Mouse (Mus musculus): ENCODE results near the gene Cd82. TPM values are rescaled to one million over a fixed set of nuclear protein-coding genes. Genes with fewer than 3 reads are reported as not detected.
A peak's percentile ranks its signal among the peaks of the same experiment; 100 is the strongest.

Cd82 gene
- polyA plus RNA-seq, 1 experiment from 2014 or later, result 6.0 TPM

GRCm38 (mm10) chr2:93424307-93424984 lies 38.5 kb downstream of the Cd82 start:
- WGBS, result 94% methylated on average over 9 of the region's 9 CpGs
- H3K27me3 ChIP-seq (ENCODE audit: control insufficient read depth, insufficient read depth, low read length), result no peaks in the 10 kb centered on the region
- no peaks in the 10 kb centered on the region for H3K36me3 ChIP-seq (ENCODE audit: control insufficient read depth, insufficient read depth, low read length)
- DNase-seq (ENCODE audit: low spot score) (no peak), ATAC-seq (ENCODE audit: insufficient number of reproducible peaks, low FRiP score, low TSS enrichment, low read depth) (no peak)
- H3K9ac ChIP-seq (ENCODE audit: low read length), result no peak overlapping the region
- no peak overlapping the region for H3K4me3 ChIP-seq (ENCODE audit: low read depth, low read length)
- H3K27ac ChIP-seq (replicated peaks; ENCODE audit: low read depth, low read length), result no peak overlapping the region
- H3K4me2 ChIP-seq (ENCODE audit: low read depth, severe bottlenecking), result no peak overlapping the region
- no peaks in the 10 kb centered on the region for H3K9me3 ChIP-seq (ENCODE audit: control insufficient read depth, low read length)
- H3K4me1 ChIP-seq (ENCODE audit: control insufficient read depth, insufficient read depth, low read length), result peaks cover 2% of the 10 kb centered on the region; the same call in 1 of the 2 replicates

GRCm38 (mm10) chr2:93421320-93421719 lies 41.6 kb downstream of the Cd82 start:
- Histone ChIP-seq H3K4me1 (ENCODE audit: control insufficient read depth, insufficient read depth, low read length) (peaks cover 4% of the 10 kb centered on the region), H3K9me3 (ENCODE audit: control insufficient read depth, low read length) (no peaks in the 10 kb centered on the region), H3K27me3 (ENCODE audit: control insufficient read depth, insufficient read depth, low read length) (no peaks in the 10 kb centered on the region), H3K4me3 (ENCODE audit: low read depth, low read length) (no peak overlapping the region), H3K27ac (replicated peaks; ENCODE audit: low read depth, low read length) (no peak overlapping the region), H3K36me3 (ENCODE audit: control insufficient read depth, insufficient read depth, low read length) (no peaks in the 10 kb centered on the region), H3K9ac (ENCODE audit: low read length) (no peak overlapping the region), H3K4me2 (ENCODE audit: low read depth, severe bottlenecking) (no peak overlapping the region)
- ATAC-seq (ENCODE audit: insufficient number of reproducible peaks, low FRiP score, low TSS enrichment, low read depth) (no peak), DNase-seq (ENCODE audit: low spot score) (peak; percentile 89)
- 27% methylated on average over 7 of the region's 7 CpGs for WGBS

- Histone ChIP-seq H3K4me1 (ENCODE audit: control insufficient read depth, insufficient read depth, low read length) (peaks cover 2% of the 10 kb centered on the region), H3K9me3 (ENCODE audit: control insufficient read depth, low read length) (no peaks in the 10 kb centered on the region), H3K9ac (ENCODE audit: low read length) (peak overlapping the region; percentile 30; the same call in 1 of the 2 replicates), H3K4me3 (ENCODE audit: low read depth, low read length) (no peak overlapping the region), H3K36me3 (ENCODE audit: control insufficient read depth, insufficient read depth, low read length) (no peaks in the 10 kb centered on the region), H3K27ac (replicated peaks; ENCODE audit: low read depth, low read length) (no peak overlapping the region), H3K4me2 (ENCODE audit: low read depth, severe bottlenecking) (no peak overlapping the region), H3K27me3 (ENCODE audit: control insufficient read depth, insufficient read depth, low read length) (no peaks in the 10 kb centered on the region)
- ATAC-seq (ENCODE audit: insufficient number of reproducible peaks, low FRiP score, low TSS enrichment, low read depth) (no peak), DNase-seq (ENCODE audit: low spot score) (no peak)
- 78% methylated on average over 12 of the region's 12 CpGs for WGBS
These were observed 43.0 kb downstream of the Cd82 start for GRCm38 (mm10) chr2:93419971-93420370.

- no peaks in the 10 kb centered on the region for H3K36me3 ChIP-seq (ENCODE audit: control insufficient read depth, insufficient read depth, low read length)
- H3K27me3 ChIP-seq (ENCODE audit: control insufficient read depth, insufficient read depth, low read length), result no peaks in the 10 kb centered on the region
- ATAC-seq (ENCODE audit: insufficient number of reproducible peaks, low FRiP score, low TSS enrichment, low read depth), result 0 out of 2 replicates have a peak, but pooled peaks have one; percentile 42
- H3K4me3 ChIP-seq (ENCODE audit: low read depth, low read length), result no peak overlapping the region
- no peak overlapping the region for H3K27ac ChIP-seq (replicated peaks; ENCODE audit: low read depth, low read length)
- no peak overlapping the region for H3K9ac ChIP-seq (ENCODE audit: low read length)
- 4% methylated on average over 8 of the region's 8 CpGs for WGBS
- peaks cover 2% of the 10 kb centered on the region for H3K4me1 ChIP-seq (ENCODE audit: control insufficient read depth, insufficient read depth, low read length)
- no peaks in the 10 kb centered on the region for H3K9me3 ChIP-seq (ENCODE audit: control insufficient read depth, low read length)
- peak; percentile 92 for DNase-seq (ENCODE audit: low spot score)
- H3K4me2 ChIP-seq (ENCODE audit: low read depth, severe bottlenecking), result no peak overlapping the region
These were observed 44.5 kb downstream of the Cd82 start for GRCm38 (mm10) chr2:93418396-93418795.

- 81% methylated on average over 12 of the region's 12 CpGs for WGBS
- Histone ChIP-seq H3K27me3 (ENCODE audit: control insufficient read depth, insufficient read depth, low read length) (no peaks in the 10 kb centered on the region), H3K9ac (ENCODE audit: low read length) (no peak overlapping the region; the same call in 1 of the 2 replicates), H3K4me2 (ENCODE audit: low read depth, severe bottlenecking) (no peak overlapping the region), H3K9me3 (ENCODE audit: control insufficient read depth, low read length) (no peaks in the 10 kb centered on the region), H3K27ac (replicated peaks; ENCODE audit: low read depth, low read length) (no peak overlapping the region), H3K4me3 (ENCODE audit: low read depth, low read length) (no peak overlapping the region), H3K36me3 (ENCODE audit: control insufficient read depth, insufficient read depth, low read length) (no peaks in the 10 kb centered on the region), H3K4me1 (ENCODE audit: control insufficient read depth, insufficient read depth, low read length) (peaks cover 2% of the 10 kb centered on the region)
- no peak for DNase-seq (ENCODE audit: low spot score)
- ATAC-seq (ENCODE audit: insufficient number of reproducible peaks, low FRiP score, low TSS enrichment, low read depth), result no peak
These were observed 45.8 kb downstream of the Cd82 start for GRCm38 (mm10) chr2:93416874-93417709.

- DNase-seq (ENCODE audit: low spot score) (peak; percentile 75), ATAC-seq (ENCODE audit: insufficient number of reproducible peaks, low FRiP score, low TSS enrichment, low read depth) (no peak)
- WGBS, result 41% methylated on average over 5 of the region's 5 CpGs
- H3K36me3 ChIP-seq (ENCODE audit: control insufficient read depth, insufficient read depth, low read length), result no peaks in the 10 kb centered on the region
- H3K4me1 ChIP-seq (ENCODE audit: control insufficient read depth, insufficient read depth, low read length), result peaks cover 2% of the 10 kb centered on the region
- no peaks in the 10 kb centered on the region for H3K9me3 ChIP-seq (ENCODE audit: control insufficient read depth, low read length)
- no peak overlapping the region for H3K9ac ChIP-seq (ENCODE audit: low read length)
- no peaks in the 10 kb centered on the region for H3K27me3 ChIP-seq (ENCODE audit: control insufficient read depth, insufficient read depth, low read length)
- H3K4me2 ChIP-seq (ENCODE audit: low read depth, severe bottlenecking), result no peak overlapping the region
- no peak overlapping the region for H3K27ac ChIP-seq (replicated peaks; ENCODE audit: low read depth, low read length)
- H3K4me3 ChIP-seq (ENCODE audit: low read depth, low read length), result no peak overlapping the region
These were observed 47.7 kb downstream of the Cd82 start for GRCm38 (mm10) chr2:93415281-93415680.

- no peak overlapping the region for H3K9ac ChIP-seq (ENCODE audit: low read length)
- DNase-seq (ENCODE audit: low spot score) (no peak), ATAC-seq (ENCODE audit: insufficient number of reproducible peaks, low FRiP score, low TSS enrichment, low read depth) (no peak)
- no peak overlapping the region for H3K27ac ChIP-seq (replicated peaks; ENCODE audit: low read depth, low read length)
- H3K4me3 ChIP-seq (ENCODE audit: low read depth, low read length), result no peak overlapping the region
- WGBS, result 86% methylated on average over 9 of the region's 9 CpGs
- H3K4me1 ChIP-seq (ENCODE audit: control insufficient read depth, insufficient read depth, low read length), result peaks cover 2% of the 10 kb centered on the region
- no peaks in the 10 kb centered on the region for H3K36me3 ChIP-seq (ENCODE audit: control insufficient read depth, insufficient read depth, low read length)
- H3K4me2 ChIP-seq (ENCODE audit: low read depth, severe bottlenecking), result no peak overlapping the region
- H3K9me3 ChIP-seq (ENCODE audit: control insufficient read depth, low read length), result no peaks in the 10 kb centered on the region
- no peaks in the 10 kb centered on the region for H3K27me3 ChIP-seq (ENCODE audit: control insufficient read depth, insufficient read depth, low read length)
These were observed 48.8 kb downstream of the Cd82 start for GRCm38 (mm10) chr2:93414163-93414562.

- WGBS, result 49% methylated on average over 7 of the region's 7 CpGs
- no peak overlapping the region for H3K27ac ChIP-seq (replicated peaks; ENCODE audit: low read depth, low read length)
- H3K27me3 ChIP-seq (ENCODE audit: control insufficient read depth, insufficient read depth, low read length), result no peaks in the 10 kb centered on the region
- no peak overlapping the region for H3K4me2 ChIP-seq (ENCODE audit: low read depth, severe bottlenecking)
- ATAC-seq (ENCODE audit: insufficient number of reproducible peaks, low FRiP score, low TSS enrichment, low read depth), result no peak
- no peak overlapping the region for H3K4me3 ChIP-seq (ENCODE audit: low read depth, low read length)
- H3K9me3 ChIP-seq (ENCODE audit: control insufficient read depth, low read length), result no peaks in the 10 kb centered on the region
- no peak overlapping the region for H3K9ac ChIP-seq (ENCODE audit: low read length)
- peaks cover 2% of the 10 kb centered on the region; the same call in 1 of the 2 replicates for H3K4me1 ChIP-seq (ENCODE audit: control insufficient read depth, insufficient read depth, low read length)
- no peaks in the 10 kb centered on the region for H3K36me3 ChIP-seq (ENCODE audit: control insufficient read depth, insufficient read depth, low read length)
- peak; percentile 81 for DNase-seq (ENCODE audit: low spot score)
These were observed 49.4 kb downstream of the Cd82 start for GRCm38 (mm10) chr2:93413367-93414014.
